Mouse (Mus musculus): ENCODE measurements around the gene Tfr2.

GRCm38 (mm10) chr5:137545596-137545995, 24.0 kb upstream of the Tfr2 start:
- TF ChIP-seq GATA1 (IDR thresholded peaks at IDR 0.05; ENCODE audit: low read depth, low read length) (no peak), MAX (IDR thresholded peaks at IDR 0.05; ENCODE audit: low read length) (no peak), CTCF (IDR thresholded peaks at IDR 0.05 in 2 of 3, conservative IDR thresholded peaks at IDR 0.05 in 1 of 3; ENCODE audit: control insufficient read depth in 1 of 3, insufficient read depth in 1 of 3, low read depth in 2 of 3, low read length in 3 of 3, poor library complexity in 1 of 3, severe bottlenecking in 1 of 3) (no peak), POLR2AphosphoS2 (IDR thresholded peaks at IDR 0.05; ENCODE audit: low read length) (no peak), USF1 (IDR thresholded peaks at IDR 0.05; ENCODE audit: low read depth, low read length) (no peak), ELF1 (IDR thresholded peaks at IDR 0.05; ENCODE audit: low read depth, low read length) (no peak), E2F4 (IDR thresholded peaks at IDR 0.05; ENCODE audit: borderline replicate concordance, low read depth, low read length) (no peak), RCOR1 (IDR thresholded peaks at IDR 0.05; ENCODE audit: low read depth, low read length) (no peak), TCF12 (IDR thresholded peaks at IDR 0.05; ENCODE audit: low read depth, low read length) (no peak), NELFE (IDR thresholded peaks at IDR 0.05; ENCODE audit: low read depth, low read length) (no peak), POLR2A (IDR thresholded peaks at IDR 0.05; ENCODE audit: control insufficient read depth in 1 of 2, insufficient read depth in 1 of 2, low read depth in 1 of 2, low read length in 2 of 2, poor library complexity in 1 of 2) (no peak), POLR2AphosphoS5 (IDR thresholded peaks at IDR 0.05; ENCODE audit: borderline replicate concordance, low read depth, low read length) (no peak), ETS1 (IDR thresholded peaks at IDR 0.05; ENCODE audit: low read depth, low read length) (no peak)

Measured in MEL (cell line).